Mouse (Mus musculus): ENCODE data around the gene Clpx.

DNA sequence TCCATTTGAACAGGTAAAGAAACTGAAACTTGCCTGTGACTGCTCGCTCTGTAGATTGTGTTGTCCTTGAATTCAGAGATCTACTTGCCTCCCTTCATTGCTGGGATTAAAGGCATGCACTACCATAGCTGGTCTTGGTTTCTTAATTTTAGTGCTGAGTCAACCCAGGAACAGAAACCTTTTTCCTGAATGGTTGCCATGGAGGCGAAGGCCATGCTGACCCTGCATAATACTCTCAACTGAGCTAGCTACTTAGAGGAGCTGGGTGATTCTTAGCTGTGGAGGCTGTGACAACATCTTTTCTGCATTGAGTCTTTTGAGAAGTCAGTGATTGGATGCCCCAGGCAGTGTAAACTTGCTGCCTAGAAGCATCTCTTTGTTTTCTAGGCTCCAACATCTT, 62.9 kb downstream of the Clpx start:
- TF ChIP-seq CTCF (IDR thresholded peaks at IDR 0.05; ENCODE audit: extremely low read depth, insufficient read depth, insufficient read length, insufficient replicate concordance), result no peak
- TF ChIP-seq POLR2A (IDR thresholded peaks at IDR 0.05; ENCODE audit: low read depth, low read length), result no peak

Measured in spleen, adult 2 months (tissue).